Mouse (Mus musculus) intestine, postnatal 0 days (tissue): Measurements from ENCODE around the gene Ube2v1. TPM values are rescaled to one million over a fixed set of nuclear protein-coding genes. Genes with fewer than 3 reads are reported as not detected.
A peak's percentile ranks its signal among the peaks of the same experiment; 100 is the strongest.

Experiments
- ATAC-seq: fragments of 200-750 bp; cut with Nextera tagmentation; 2 replicates; pipeline ENCODE4 v1.8.0; 2017; ENCODE audit warnings: mild to moderate bottlenecking, moderate TSS enrichment, moderate library complexity
- H3K27ac ChIP-seq: fragments of 300-500 bp; sonication (generic); 2 replicates; pipeline ENCODE4 v1.5.1; 2014; ENCODE audit warnings: mild to moderate bottlenecking, low read depth, low read length, moderate library complexity
- H3K27me3 ChIP-seq: fragments of 300-500 bp; sonication (generic); replicated peaks from 2 replicates; pipeline ENCODE4 v1.6.1; 2014; ENCODE audit warnings: low read length, mixed read lengths; ENCODE audit not compliant: control insufficient read depth, insufficient read depth
- H3K36me3 ChIP-seq: fragments of 300-500 bp; sonication (generic); 2 replicates; pipeline ENCODE4 v1.6.1; 2014; ENCODE audit warnings: mild to moderate bottlenecking, moderate library complexity; ENCODE audit not compliant: control insufficient read depth, insufficient read depth
- H3K4me1 ChIP-seq: fragments of 300-500 bp; sonication (generic); replicated peaks from 2 replicates; pipeline ENCODE4 v1.6.1; 2014; ENCODE audit warnings: antibody characterized with exemption, low read length, mixed read lengths; ENCODE audit not compliant: control insufficient read depth, insufficient read depth
- H3K4me2 ChIP-seq: fragments of 300-500 bp; sonication (generic); replicated peaks from 2 replicates; pipeline ENCODE4 v1.6.1; 2014; ENCODE audit warnings: low read depth, mild to moderate bottlenecking, moderate library complexity
- H3K4me3 ChIP-seq: fragments of 300-500 bp; sonication (generic); 2 replicates; pipeline ENCODE4 v1.5.1; 2014; ENCODE audit warnings: low read depth, low read length
- H3K9ac ChIP-seq: fragments of 300-500 bp; sonication (generic); 2 replicates; pipeline ENCODE4 v1.6.1; 2014; ENCODE audit warnings: mild to moderate bottlenecking, low read depth, low read length
- H3K9me3 ChIP-seq: fragments of 300-500 bp; sonication (generic); 2 replicates; pipeline ENCODE4 v1.6.1; 2016; ENCODE audit warnings: mixed run types; ENCODE audit not compliant: control insufficient read depth
- CTCF ChIP-seq: sonication (generic); IDR thresholded peaks from 2 replicates; pipeline ENCODE4 v1.5.1; 2016; ENCODE audit warnings: low read depth, mild to moderate bottlenecking, control low read depth, antibody characterized with exemption, moderate library complexity
- WGBS: fragments of 180-500 bp; shearing (Covaris S2); extraction: QIAGEN DNeasy Blood & Tissue Kit; methylation state at CpG from one replicate; pipeline ENCODE4 v1.1.7; 2014; 5-methylcytosine and 5-hydroxymethylcytosine counted together
- polyA plus RNA-seq: library from polyadenylated mRNA; unstranded; fragments of >200 nt; fragmentation: Nextera tagmentation; extraction: Ambion mirVana; gene quantifications from 2 replicates; pipeline ENCODE4 v1.2.1, GENCODE M21; 2015

Gene Ube2v1
- polyA plus RNA-seq, 1 experiment from 2014 or later: 173 TPM

GRCm38 (mm10) chr2:167642164-167642563 lies 10.3 kb upstream of the Ube2v1 start:
- Histone ChIP-seq H3K4me1 (no peaks in the 10 kb centered on the region), H3K27ac (no peak overlapping the region), H3K27me3 (no peaks in the 10 kb centered on the region), H3K36me3 (peaks cover 32% of the 10 kb centered on the region), H3K4me2 (no peak overlapping the region), H3K9me3 (no peaks in the 10 kb centered on the region), H3K4me3 (no peak overlapping the region), H3K9ac (no peak overlapping the region)
- WGBS: 79% methylated on average over 6 of the region's 6 CpGs
- no peak for TF ChIP-seq CTCF
- ATAC-seq: no peak

- ATAC-seq: peak; percentile 55
Observed at GRCm38 (mm10) chr2:167641337-167641736, 9.4 kb upstream of the Ube2v1 start.

DNA sequence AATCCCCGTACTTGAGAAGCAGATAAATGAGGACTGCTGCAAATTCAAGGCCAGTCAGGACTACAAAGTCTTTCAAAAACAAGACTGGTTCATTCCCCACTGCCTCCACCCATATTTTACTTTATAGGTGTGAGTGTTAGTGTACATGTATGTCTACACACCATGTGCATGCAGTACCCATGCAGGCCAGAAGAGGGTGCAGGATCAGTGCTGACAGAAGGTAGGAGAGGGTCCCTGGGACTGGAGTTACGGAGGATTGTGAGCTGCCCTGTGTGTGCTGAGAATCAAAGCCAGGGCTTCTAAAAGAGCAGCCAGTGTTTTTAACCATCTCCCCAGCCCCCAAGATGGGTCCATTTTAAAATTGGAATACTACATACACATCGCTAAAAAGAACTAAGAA lies 8.4 kb upstream of the Ube2v1 start:
- no peak overlapping the region for H3K27ac ChIP-seq
- WGBS: 82% methylated on average over 3 of the region's 3 CpGs
- no peak overlapping the region for H3K4me3 ChIP-seq
- H3K27me3 ChIP-seq: no peaks in the 10 kb centered on the region
- H3K4me1 ChIP-seq: no peaks in the 10 kb centered on the region
- no peak overlapping the region for H3K4me2 ChIP-seq
- no peaks in the 10 kb centered on the region for H3K9me3 ChIP-seq
- H3K36me3 ChIP-seq: peaks cover 19% of the 10 kb centered on the region
- no peak overlapping the region for H3K9ac ChIP-seq
- TF ChIP-seq CTCF: peak; percentile 72
- no peak for ATAC-seq

More at GRCm38 (mm10) chr2:167641337-167641736, 9.4 kb upstream of the Ube2v1 start:
- H3K9ac ChIP-seq: no peak overlapping the region
- no peaks in the 10 kb centered on the region for H3K27me3 ChIP-seq
- no peaks in the 10 kb centered on the region for H3K9me3 ChIP-seq
- WGBS: 42% methylated on average over 8 of the region's 8 CpGs
- H3K27ac ChIP-seq: no peak overlapping the region
- peak; percentile 90 for TF ChIP-seq CTCF
- peaks cover 30% of the 10 kb centered on the region for H3K36me3 ChIP-seq
- no peak overlapping the region for H3K4me2 ChIP-seq
- H3K4me3 ChIP-seq: no peak overlapping the region
- H3K4me1 ChIP-seq: no peaks in the 10 kb centered on the region

DNA sequence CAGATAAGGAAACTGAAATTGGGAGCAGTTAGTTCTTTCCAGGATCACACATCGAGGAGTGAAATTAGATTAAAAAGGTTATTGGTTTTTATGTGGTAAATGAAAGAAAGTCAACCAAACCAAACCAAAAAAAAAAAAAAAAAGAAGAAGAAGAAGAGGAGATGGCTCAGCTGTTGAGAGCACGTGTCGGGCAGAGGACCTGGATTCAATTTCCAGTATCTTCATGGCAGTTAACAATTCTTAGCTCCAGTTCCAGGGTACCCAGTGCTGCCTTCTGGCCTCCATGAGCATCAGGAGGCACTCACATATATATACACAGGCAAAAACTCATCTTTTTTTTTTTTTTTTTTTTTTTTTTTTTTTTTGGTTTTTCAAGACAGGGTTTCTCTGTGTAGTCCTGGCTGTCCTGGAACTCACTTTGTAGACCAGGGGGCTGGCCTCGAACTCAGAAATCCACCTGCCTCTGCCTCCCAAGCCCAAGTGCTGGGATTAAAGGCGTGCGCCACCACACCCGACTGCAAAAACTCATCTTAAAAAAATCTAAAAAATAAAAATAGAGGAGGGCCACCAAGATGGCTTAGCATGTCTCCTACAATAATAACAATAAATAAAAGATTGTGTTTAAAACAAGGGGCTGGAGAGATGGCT lies 3.1 kb upstream of the Ube2v1 start:
- Histone ChIP-seq H3K4me3 (0 out of 2 replicates have a peak overlapping the region, but pooled peaks have one; percentile 11), H3K9ac (no peak overlapping the region)

DNA sequence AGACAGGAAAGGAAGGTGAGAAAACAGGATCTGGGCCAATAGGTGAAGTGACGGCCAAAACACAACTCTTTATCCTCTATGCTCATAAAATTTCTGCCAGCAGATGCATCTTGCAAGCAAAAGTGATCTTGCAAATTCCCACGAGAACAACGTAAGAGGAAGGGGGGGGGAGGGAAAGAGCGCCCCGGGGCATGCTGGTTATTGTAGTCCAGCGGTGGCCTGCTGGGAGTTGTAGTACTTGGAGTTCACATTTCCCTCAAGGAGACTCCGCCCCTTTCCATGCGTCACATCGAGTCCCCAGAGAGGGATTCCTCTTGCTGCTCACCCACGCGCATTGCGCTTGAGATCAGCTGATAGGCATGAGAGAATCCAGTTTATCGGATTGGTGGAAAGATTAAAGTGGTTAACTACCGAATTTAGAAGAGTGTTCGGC lies 2.5 kb upstream of the Ube2v1 start:
- Histone ChIP-seq H3K27me3 (no peaks in the 10 kb centered on the region), H3K9ac (no peak overlapping the region), H3K9me3 (no peaks in the 10 kb centered on the region), H3K4me2 (peak overlapping the region; percentile 61), H3K36me3 (no peaks in the 10 kb centered on the region), H3K4me3 (peak overlapping the region; percentile 18; the same call in 1 of the 2 replicates), H3K27ac (peak overlapping the region; percentile 60; the same call in 1 of the 2 replicates), H3K4me1 (peaks cover 26% of the 10 kb centered on the region)
- ATAC-seq: peak; percentile 68
- no peak for TF ChIP-seq CTCF
- under 1% methylated on average over 15 of the region's 15 CpGs for WGBS

More for the DNA sequence above, 3.1 kb upstream of the Ube2v1 start:
- WGBS: 75% methylated on average over 7 of the region's 7 CpGs
- no peak overlapping the region for H3K27ac ChIP-seq
- no peak for TF ChIP-seq CTCF
- peaks cover 20% of the 10 kb centered on the region for H3K4me1 ChIP-seq
- peak overlapping the region; percentile 61 for H3K4me2 ChIP-seq
- no peak for ATAC-seq
- H3K9me3 ChIP-seq: no peaks in the 10 kb centered on the region
- H3K36me3 ChIP-seq: no peaks in the 10 kb centered on the region
- no peaks in the 10 kb centered on the region for H3K27me3 ChIP-seq

DNA sequence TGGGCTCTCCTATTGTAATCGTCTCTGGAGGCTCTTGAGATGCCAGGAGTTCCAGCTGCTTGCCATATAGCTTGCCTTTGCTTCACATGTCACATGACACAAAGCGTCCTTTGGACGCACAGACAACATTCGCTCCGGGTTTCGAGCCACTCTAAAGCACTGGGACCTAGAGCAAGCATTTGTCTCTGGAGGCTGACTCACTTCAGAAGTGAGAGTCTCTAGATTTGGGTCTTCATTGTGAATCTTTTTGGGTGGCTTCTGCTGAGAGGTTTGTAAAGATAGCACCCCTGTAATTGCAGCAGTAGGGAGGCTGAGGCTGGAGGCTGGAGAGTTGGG lies 1.6 kb upstream of the Ube2v1 start:
- Histone ChIP-seq H3K9ac (no peak overlapping the region), H3K4me3 (no peak overlapping the region), H3K27ac (0 out of 2 replicates have a peak overlapping the region, but pooled peaks have one; percentile 60), H3K9me3 (no peaks in the 10 kb centered on the region), H3K4me2 (peak overlapping the region; percentile 61; the same call in 1 of the 2 replicates), H3K27me3 (no peaks in the 10 kb centered on the region), H3K4me1 (peaks cover 30% of the 10 kb centered on the region), H3K36me3 (0 out of 2 replicates have a peak, but pooled peaks cover under 1% of the 10 kb centered on the region)
- TF ChIP-seq CTCF: no peak
- 71% methylated on average over 6 of the region's 6 CpGs for WGBS
- no peak for ATAC-seq
